Mouse (Mus musculus): Measurements from ENCODE around the gene Rftn1. TPM values are rescaled to one million over a fixed set of nuclear protein-coding genes. Genes with fewer than 3 reads are reported as not detected.

Rftn1 gene
- polyA plus RNA-seq, 1 experiment: not detected

DNA sequence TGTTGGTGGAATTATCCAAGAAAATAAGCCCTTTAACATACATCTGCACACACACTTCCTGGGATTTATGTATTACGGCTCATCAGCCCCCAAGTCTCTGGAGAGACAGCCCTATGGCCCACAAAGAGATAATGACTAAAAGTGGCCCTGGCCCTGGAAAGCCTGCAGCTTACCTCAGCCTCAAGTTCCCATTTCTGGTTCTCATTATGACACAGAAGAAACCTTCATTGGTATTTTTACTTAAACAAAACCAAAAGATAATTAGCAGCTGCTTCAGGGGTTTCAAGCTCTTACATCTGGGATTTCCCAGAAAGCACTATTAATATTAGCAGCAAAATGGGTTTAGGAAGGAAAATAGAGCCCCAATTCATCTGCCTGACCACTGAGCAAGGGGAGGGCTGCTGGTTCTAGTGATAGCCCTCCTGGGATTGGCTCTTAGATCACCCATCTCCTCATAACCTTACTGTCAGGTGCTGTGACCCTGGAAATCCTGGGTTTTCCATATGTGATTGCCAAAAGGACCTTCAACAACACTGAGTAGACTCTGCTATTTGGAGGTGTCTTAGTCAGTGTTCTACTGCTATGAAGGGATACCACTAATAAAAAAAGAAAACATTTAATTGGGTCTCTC is 14.8 kb upstream of the Rftn1 start:
- TF ChIP-seq POLR2A (IDR thresholded peaks at IDR 0.05; ENCODE audit: insufficient read depth, low read depth, low read length) (no peak), CTCF (IDR thresholded peaks at IDR 0.05; ENCODE audit: insufficient read depth, low read depth, low read length) (no peak)
- Histone ChIP-seq H3K4me1 (ENCODE audit: control insufficient read depth, insufficient read depth, low read length) (no peaks in the 10 kb centered on the region), H3K27ac (ENCODE audit: insufficient read depth, low read depth, low read length) (no peak overlapping the region), H3K4me3 (ENCODE audit: insufficient read depth, low read depth, low read length) (no peak overlapping the region)
- 95% methylated on average over 1 of the region's 1 CpGs for WGBS

DNA sequence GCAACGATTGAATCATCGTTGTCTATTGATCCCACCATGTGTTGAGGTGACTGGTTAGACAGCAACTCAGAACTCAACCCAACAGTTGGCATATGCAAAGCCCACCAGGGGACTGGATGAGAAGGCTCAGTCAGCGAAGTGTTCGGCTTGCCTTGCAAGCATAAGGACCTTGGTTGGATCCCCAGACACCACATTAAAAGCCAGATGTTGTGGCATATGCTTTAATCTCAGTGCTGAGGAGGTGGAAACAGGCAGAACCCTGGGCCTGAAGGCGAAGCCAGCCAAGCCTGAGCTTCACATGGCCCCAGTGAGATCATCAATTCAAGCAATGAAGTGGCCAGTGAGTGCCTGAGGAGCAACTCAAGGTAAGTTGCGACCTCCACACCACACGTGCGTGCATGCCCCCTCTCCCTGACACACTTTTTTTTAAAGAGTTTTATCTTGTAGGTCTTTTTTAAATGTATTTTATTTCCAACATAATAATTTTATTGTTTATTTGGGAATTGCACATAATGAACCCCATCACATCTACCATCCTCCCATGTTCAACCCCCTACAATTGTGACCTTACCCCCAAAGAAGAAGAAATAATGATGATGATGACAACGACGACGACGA is 11.5 kb upstream of the Rftn1 start:
- Histone ChIP-seq H3K27ac (ENCODE audit: insufficient read depth, low read depth, low read length) (no peak overlapping the region), H3K4me3 (ENCODE audit: insufficient read depth, low read depth, low read length) (no peak overlapping the region), H3K4me1 (ENCODE audit: control insufficient read depth, insufficient read depth, low read length) (no peaks in the 10 kb centered on the region)
- TF ChIP-seq CTCF (IDR thresholded peaks at IDR 0.05; ENCODE audit: insufficient read depth, low read depth, low read length) (no peak), POLR2A (IDR thresholded peaks at IDR 0.05; ENCODE audit: insufficient read depth, low read depth, low read length) (no peak)
- 94% methylated on average over 12 of the region's 12 CpGs for WGBS

DNA sequence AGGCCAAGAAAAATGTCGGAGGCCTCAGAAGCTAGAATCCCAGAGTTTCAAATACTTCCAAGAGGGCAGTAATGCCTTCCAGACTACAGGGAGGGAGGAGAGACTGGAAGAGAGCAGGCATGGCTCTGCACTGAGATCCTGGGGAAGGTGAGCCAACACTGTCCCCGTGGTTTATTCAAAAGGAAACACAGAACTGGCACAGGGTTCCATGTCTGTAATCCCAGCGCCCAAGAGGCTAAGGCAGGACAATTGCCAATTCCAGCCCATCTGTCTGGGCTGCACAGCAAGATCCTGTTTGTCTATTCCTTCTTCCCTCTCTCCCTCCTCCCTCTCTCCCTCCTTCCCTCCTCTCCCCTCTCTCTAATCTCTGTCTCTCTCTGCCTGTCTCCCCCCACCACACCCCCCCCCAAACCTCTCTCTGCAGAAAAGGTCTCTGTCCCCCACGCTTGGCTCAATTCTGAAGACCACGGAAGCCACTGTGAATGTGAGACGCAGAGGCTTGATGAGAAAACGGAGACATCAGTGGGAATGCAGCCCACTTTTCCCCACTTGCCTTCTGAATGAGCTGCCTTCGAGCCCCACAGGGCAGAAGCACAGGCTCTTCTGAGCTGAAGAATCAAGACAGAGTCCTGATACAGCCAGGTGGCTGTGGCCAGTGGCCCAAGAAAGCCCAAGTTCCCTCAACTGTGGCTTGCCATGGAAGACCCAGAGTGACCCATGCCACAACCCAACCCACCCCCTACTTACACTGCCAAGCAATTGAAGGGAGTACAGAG is 8.8 kb upstream of the Rftn1 start:
- Histone ChIP-seq H3K4me1 (ENCODE audit: control insufficient read depth, insufficient read depth, low read length) (no peaks in the 10 kb centered on the region), H3K4me3 (ENCODE audit: insufficient read depth, low read depth, low read length) (no peak overlapping the region), H3K27ac (ENCODE audit: insufficient read depth, low read depth, low read length) (no peak overlapping the region)
- no peak for TF ChIP-seq POLR2A (IDR thresholded peaks at IDR 0.05; ENCODE audit: insufficient read depth, low read depth, low read length)
- no peak for TF ChIP-seq CTCF (IDR thresholded peaks at IDR 0.05; ENCODE audit: insufficient read depth, low read depth, low read length)
- 60% methylated on average over 8 of the region's 8 CpGs for WGBS

DNA sequence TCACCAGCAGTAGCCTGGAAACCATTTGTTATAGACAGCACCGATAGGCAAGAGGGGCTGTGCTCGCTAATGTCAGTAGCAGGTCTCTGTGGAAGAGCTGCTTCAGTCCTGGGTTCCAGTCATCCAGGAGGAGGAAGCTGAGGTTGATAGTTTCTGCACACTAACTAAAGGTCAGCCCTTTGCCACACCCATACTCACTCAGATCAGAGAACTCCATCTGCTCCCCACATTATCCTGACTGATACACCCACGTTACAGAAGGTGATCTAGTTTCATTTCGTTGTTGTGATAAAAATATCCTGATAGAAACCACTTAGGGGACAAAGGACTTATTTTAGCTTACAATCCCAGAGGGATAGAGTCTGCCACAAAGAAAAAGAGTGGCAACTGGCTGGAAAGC is 7.1 kb upstream of the Rftn1 start:
- H3K4me3 ChIP-seq (ENCODE audit: insufficient read depth, low read depth, low read length): no peak overlapping the region
- H3K4me1 ChIP-seq (ENCODE audit: control insufficient read depth, insufficient read depth, low read length): no peaks in the 10 kb centered on the region
- no peak for TF ChIP-seq POLR2A (IDR thresholded peaks at IDR 0.05; ENCODE audit: insufficient read depth, low read depth, low read length)
- TF ChIP-seq CTCF (IDR thresholded peaks at IDR 0.05; ENCODE audit: insufficient read depth, low read depth, low read length): no peak
- no peak overlapping the region for H3K27ac ChIP-seq (ENCODE audit: insufficient read depth, low read depth, low read length)
- WGBS: 85% methylated on average over 4 of the region's 4 CpGs

DNA sequence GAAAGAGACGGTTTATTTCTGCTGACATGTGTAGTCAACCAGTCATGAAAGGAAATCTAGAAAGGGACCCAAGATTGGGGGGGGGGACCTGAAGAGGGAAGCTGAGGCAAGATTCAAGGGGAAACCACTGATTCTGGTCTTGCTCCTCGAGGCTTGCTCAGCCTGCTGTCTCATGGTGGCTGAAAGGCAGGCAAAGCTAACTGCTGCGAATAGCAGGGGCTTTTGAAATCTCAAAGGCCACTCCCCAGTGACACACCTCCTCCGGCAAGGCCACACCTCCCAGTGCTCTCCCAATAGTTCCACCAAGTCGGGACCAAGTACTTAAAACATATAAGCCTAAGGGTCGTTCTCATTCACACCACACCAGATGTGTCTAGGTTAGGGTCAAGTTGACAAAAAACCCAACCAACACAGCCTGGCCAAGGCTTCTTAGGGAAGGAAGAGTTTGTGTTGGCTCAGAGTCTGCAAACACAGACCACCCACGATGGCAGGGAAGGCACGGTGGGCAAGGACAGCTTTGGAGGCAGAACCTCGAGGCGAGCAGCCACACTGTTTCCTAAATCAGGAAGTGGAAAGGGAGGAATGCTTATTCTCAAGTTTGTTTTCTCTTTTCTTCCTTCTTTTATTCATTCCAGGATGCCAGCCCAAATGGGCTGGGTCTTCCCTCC is 5.7 kb upstream of the Rftn1 start:
- WGBS: 53% methylated on average over 10 of the region's 10 CpGs
- TF ChIP-seq CTCF (IDR thresholded peaks at IDR 0.05; ENCODE audit: insufficient read depth, low read depth, low read length) (no peak), POLR2A (IDR thresholded peaks at IDR 0.05; ENCODE audit: insufficient read depth, low read depth, low read length) (no peak)
- H3K27ac ChIP-seq (ENCODE audit: insufficient read depth, low read depth, low read length): no peak overlapping the region
- H3K4me3 ChIP-seq (ENCODE audit: insufficient read depth, low read depth, low read length): no peak overlapping the region
- H3K4me1 ChIP-seq (ENCODE audit: control insufficient read depth, insufficient read depth, low read length): no peaks in the 10 kb centered on the region

DNA sequence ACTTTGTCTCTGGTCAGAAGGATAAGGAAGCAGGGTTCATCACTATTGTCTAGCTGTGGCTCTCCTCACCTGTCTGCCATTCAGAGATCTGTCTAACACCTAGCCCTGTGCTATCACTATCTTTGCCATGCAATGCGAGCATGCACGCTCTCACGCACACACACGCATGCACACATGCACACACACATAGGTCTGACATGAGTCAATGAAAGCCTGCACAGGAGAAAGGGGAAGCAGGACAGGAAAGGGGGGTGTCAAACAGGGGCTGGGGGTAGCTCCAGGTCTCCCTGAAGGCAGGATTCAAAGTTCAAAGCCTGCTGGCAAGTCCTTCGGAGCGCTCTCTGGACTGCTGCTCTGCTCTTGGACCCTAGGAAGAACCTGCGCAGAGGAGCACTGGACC is 4.9 kb upstream of the Rftn1 start:
- Histone ChIP-seq H3K4me1 (ENCODE audit: control insufficient read depth, insufficient read depth, low read length) (no peaks in the 10 kb centered on the region), H3K4me3 (ENCODE audit: insufficient read depth, low read depth, low read length) (no peak overlapping the region), H3K27ac (ENCODE audit: insufficient read depth, low read depth, low read length) (no peak overlapping the region)
- TF ChIP-seq POLR2A (IDR thresholded peaks at IDR 0.05; ENCODE audit: insufficient read depth, low read depth, low read length) (no peak), CTCF (IDR thresholded peaks at IDR 0.05; ENCODE audit: insufficient read depth, low read depth, low read length) (no peak)
- WGBS: over 99% methylated on average over 7 of the region's 7 CpGs

DNA sequence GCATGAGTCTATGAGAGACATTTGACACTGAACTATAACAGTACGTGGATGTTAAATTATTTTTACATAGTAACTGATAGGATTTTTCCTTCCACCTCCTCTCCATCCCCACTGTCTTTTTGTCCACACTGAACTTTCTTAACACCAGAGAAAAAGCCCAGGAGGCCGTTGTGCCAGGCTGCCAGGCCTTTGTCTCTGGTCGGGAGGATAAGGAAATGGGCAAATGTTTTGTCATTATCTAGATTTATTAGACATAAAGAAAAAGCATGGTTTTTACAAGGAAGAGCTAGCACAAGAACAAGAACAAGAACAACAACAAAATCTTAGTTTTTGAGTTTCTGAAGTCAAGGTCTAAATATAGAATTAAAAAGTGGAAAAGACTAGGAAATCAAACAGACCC is 4.1 kb upstream of the Rftn1 start:
- TF ChIP-seq CTCF (IDR thresholded peaks at IDR 0.05; ENCODE audit: insufficient read depth, low read depth, low read length) (no peak), POLR2A (IDR thresholded peaks at IDR 0.05; ENCODE audit: insufficient read depth, low read depth, low read length) (no peak)
- 82% methylated on average over 3 of the region's 3 CpGs for whole genome bisulfite sequencing
- H3K27ac ChIP-seq (ENCODE audit: insufficient read depth, low read depth, low read length): no peak overlapping the region
- H3K4me1 ChIP-seq (ENCODE audit: control insufficient read depth, insufficient read depth, low read length): peaks cover 2% of the 10 kb centered on the region; the same call in 1 of the 2 replicates
- H3K4me3 ChIP-seq (ENCODE audit: insufficient read depth, low read depth, low read length): no peak overlapping the region

DNA sequence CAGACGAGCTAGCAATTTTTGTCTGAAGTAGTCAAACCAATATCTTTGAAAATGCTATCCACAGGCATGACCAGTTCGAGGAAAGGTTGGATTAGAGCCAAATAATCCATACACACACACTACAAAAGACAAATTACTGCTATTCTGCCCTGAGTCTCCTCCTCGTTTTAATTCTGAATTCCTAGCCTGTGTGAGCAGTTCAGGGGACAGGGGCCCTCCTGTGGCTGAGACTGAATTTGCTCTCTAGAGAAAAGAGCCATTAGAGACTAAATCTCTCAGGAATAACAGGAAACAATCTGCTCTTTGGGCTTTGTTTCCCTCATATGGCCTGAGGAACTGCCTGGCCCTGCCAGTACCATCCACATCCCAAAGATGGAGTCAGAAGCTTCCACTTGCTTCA is 3.2 kb upstream of the Rftn1 start:
- Histone ChIP-seq H3K27ac (ENCODE audit: insufficient read depth, low read depth, low read length) (no peak overlapping the region), H3K4me3 (ENCODE audit: insufficient read depth, low read depth, low read length) (no peak overlapping the region), H3K4me1 (ENCODE audit: control insufficient read depth, insufficient read depth, low read length) (peaks cover 4% of the 10 kb centered on the region)
- WGBS: 46% methylated on average over 3 of the region's 3 CpGs
- no peak for TF ChIP-seq POLR2A (IDR thresholded peaks at IDR 0.05; ENCODE audit: insufficient read depth, low read depth, low read length)
- no peak for TF ChIP-seq CTCF (IDR thresholded peaks at IDR 0.05; ENCODE audit: insufficient read depth, low read depth, low read length)
